Mouse (Mus musculus): ENCODE measurements around the gene Cela3b.

DNA sequence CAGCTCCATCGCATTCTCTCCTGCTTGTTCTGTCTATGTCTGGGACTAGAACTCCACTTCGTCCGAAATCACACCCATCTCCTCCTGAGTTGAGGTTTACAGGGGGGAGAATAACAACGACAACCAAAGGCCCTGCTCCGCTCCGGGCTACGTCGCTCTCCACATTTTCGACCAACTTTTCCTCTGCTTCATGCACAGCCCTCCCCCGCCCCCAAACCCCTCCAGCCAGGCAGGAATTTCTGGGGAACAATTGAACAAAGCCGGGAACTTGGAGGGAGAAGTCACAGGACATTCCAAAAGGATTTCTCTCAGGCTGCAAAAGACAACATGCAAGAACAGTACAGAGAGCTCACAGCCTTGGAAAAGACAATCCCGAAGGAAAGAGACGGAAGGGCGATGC lies 30.3 kb upstream of the Cela3b start:
- TF ChIP-seq CTCF (IDR thresholded peaks at IDR 0.05; ENCODE audit: low read depth) = no peak
- no peak for TF ChIP-seq EP300 (IDR thresholded peaks at IDR 0.05; ENCODE audit: low read depth)
